Mouse (Mus musculus) cerebellum, adult 18-20 months (tissue): Measurements from ENCODE around the gene Tspan32.

Experiments used
- DNase-seq, 2 experiments: peaks; one replicate each; pipeline ENCODE4 v3.0.0; 2021

Gene Tspan32

DNA sequence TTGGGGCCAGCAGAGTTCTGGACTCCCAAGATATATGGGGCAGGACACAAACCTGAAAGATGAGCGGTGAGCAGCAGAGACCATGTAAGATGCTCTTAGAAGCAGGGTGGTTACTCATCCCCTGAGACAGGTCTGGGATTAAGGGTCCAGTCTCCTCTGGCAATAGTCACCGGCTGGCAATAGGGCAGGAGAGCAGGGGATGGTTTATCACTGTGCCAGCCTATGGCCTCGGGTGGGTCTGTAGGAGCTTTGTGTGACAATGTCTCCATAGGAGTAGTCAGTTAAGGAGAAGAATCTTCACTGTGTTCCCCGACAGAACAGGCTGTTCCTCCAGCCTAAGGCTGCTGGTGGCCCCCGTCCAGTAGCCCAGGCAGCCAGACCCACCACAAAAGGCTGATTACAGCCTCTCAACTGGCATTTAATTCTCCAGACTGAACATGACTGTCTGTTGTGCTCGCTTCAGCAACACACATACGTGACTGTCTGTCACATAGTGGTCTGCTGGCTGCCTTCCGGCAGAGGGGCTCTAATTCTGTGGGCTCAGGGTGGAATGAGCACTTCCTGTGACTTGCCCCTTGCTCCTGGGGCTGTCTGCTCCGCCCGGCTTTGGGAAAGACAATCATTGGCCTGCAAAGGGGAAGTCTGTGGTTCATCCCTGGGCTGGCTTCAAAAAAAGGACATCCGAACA lies 50.8 kb downstream of the Tspan32 start:
- DNase-seq = no peak

DNA sequence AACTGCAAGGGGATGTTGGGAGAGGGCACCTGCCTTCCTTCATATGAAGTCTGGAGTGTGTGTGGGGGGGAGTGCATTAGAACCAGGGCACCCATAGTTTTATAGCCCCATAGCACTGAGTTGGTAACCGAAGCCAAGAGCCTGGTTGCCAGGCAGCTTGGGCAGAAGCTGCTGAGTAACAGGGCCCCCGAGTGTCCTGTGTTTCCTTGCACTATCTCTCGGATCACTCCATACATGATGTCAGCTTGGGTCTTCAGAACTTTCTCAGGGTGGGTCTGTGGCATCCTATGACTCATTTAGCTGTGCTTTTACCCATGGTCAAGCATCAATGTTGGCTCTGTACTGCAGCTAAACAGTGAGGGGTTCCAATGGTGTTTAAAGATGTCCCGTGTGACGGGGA lies 52.2 kb downstream of the Tspan32 start:
- no peak for DNase-seq

DNA sequence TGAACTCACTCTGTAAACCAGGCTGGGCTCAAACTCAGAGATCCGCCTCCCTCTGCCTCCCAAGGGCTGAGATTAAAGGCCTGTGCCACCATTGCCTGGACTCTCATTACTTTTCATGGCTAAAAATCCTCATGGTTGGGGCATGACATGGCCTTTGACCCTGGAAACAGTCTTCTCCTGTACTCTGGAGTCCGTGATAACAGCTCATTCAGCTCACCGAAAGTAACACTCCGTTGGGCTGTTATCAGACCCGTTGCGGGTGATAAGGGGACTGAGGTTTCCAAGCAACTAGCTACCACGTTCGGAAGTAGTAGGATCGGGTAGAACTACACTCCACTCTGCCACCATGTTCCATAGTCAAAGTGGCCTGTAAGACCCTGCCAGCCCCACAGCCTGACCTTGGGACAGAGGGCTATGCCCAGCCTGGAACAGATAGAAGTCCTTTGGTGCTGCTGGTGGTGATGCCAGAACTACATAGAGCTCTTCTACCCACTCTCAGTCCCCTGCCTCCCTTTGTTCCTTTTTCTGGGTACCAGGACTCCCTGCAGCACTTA lies 52.9 kb downstream of the Tspan32 start:
- no peak for DNase-seq

DNA sequence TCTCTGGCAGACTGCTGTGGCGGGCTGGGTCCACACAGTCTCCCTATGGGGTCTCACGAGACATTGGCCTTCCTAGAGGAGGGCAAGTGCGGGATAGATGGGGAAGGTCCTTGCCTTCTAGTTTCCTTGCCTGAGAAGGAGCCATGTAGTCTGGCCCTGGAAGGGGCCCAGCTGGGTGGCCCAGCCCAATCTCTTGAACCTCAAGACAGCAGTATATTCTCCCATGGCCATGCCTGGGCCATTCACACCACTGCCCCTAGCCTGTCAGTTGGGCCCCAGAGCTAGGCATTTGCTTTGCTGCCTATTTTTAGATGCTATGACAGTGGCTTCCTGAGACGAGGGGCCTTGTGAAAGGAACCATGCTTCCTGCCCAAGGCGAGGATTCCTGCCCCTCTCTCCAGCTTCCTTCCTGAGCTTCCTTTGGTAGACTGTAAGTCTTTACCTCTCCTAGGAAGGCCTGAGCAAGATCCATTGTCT lies 53.4 kb downstream of the Tspan32 start:
- no peak for DNase-seq

DNA sequence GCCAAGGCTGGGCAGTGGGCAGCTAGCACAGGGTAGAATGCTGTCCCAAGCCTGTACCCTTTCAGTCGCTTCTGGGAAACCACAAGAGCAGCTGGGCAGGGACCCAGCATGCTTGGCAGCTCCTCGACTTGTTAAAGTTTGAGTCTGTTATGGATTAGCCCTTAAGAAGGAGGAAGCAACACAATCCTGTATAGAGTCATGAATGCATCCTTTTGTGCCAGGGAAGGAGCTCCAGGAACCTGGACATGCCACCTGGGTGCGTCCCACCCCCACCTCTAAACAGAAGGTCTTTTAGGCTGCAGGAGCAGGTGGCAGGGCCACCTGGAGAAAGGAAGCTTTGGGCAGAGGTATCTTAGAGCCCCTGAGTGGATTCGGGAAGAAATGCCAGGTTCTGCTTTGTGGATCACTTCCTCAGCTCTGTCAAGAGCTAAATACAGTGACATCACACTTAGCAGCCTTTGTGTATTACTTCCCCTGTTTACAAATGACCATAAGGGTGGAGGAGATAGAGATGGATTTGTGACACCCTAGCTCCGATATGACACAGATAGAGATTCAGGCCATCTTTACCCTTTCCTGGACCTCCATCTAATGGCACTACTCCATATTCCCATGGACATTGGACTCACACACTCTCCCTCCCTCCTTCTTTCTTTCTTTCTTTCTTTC lies 54.5 kb downstream of the Tspan32 start:
- peak; percentile 51 to 58 for DNase-seq

DNA sequence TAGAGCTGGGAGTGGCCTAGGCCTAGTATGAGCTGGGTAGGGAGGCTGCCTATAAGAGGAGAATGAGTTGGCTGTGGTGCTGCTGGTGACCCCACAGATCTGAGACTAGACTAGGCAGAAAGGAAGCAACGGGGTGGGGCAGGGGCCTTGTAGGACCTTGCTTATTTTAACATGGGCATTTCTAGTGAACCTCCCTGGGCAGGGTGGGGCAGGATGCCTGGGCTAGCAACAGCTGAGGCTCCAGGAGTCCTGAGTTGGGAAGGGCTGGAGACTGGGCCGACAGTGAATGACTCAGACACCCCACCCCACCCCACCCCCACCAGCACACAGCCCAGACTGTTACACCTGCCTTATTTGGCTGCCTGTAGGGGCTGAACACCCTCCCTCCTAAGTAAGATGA lies 57.9 kb downstream of the Tspan32 start:
- DNase-seq = no peak

DNA sequence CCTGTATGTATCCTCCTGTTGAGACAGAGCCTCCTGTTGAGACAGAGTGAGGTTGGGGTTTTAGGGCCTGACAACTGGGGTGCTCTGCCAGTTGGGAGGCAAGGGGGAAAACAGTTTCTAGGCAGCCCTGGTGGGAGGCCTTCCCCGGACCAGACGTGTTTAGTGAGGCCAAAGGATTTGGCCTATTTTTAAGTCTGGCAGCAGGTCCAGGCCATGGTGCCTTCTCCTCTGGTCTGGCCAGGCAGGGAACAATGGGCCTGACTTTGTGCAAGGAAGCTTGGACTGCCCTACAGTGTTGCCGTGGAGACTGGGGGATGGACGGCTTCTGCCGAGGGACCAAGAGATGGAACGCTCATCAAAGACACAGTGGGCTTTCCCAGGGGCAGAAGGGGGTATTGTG lies 59.4 kb downstream of the Tspan32 start:
- DNase-seq = peak in 1 of 2 experiments; percentile 40

DNA sequence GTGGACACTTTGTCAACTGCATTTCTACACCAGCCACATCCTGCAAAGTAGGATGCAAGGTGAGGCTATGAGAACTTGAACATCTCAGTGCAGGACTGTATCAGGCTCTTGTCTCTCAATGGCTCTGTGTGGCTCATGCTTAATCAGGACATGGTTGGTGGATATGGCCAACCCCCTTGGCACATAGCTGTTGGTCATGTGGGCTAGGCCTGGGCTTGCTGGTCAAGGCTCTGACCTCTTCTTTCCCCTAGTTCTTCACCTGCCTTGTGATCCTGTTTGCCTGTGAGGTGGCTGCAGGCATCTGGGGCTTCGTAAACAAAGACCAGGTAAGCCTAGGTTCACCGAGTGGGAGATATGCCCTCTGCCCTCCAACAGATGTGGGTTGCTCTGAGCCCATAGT lies 60.8 kb downstream of the Tspan32 start:
- no peak for DNase-seq

DNA sequence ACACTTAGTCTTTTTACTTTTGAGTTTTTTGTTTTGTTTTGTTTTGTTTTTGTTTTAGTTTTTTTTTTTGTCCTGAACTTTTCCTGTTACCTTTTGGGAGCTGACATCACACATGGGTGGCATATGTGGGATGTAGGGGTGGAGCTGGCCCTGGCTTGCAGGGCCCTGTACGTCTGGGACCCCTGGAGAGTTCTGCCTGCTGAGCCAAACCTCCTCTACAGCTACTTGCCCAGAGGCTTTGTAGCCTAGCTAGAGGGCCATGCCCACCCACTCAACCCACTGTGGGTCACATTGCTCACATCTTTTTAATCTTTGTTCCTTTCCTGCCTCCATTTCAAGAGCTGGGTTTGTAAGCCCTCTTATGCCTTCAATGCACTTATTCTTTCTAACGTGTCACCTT lies 62.6 kb downstream of the Tspan32 start:
- no peak for DNase-seq

DNA sequence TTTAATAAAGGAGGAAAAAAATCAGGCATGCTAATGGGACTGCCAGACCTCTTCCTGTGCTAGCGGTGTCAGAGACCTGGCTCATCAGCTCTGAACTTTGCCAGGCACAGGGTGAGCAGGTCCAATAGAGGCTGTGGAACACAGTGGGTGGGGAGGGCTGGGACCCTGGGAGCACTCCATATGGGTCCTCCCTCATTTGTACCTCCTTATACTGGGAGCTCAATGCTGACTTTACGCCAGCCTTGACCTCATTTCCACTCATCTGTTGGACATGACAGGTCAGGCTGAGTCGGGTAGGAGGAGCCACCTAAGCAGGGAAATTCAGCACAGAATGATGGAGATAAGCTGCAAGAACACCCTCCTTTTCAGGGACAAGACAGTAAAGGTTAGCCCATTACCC lies 63.1 kb downstream of the Tspan32 start:
- no peak for DNase-seq

DNA sequence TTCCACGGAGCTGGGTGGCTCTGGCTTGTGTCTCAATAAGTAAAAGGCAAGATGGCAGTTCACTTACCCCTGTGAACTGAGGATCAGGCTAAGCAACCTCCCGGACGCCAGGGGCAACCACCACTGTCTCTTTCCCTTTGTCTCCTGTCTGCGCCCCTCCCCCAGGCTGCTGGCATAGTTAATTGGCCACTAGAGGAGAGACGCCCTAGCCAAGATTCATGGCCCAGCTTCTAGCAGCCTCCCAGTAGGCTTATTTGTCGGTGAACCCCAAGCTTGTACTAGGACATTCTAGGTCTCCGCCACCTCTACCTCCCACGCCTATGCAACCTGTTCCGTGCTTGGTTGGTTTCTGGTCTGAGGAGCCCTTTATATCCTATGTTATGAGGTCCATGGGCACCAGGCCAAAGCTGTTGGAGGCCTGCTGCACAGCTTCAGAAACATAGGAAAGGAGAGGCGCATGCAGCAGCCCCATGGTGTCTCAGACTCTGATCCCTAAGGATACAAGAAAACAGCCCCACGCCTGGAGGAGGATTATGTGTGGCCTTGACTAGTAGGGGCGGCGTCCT lies 63.6 kb downstream of the Tspan32 start:
- DNase-seq = peak; percentile 61 to 75

DNA sequence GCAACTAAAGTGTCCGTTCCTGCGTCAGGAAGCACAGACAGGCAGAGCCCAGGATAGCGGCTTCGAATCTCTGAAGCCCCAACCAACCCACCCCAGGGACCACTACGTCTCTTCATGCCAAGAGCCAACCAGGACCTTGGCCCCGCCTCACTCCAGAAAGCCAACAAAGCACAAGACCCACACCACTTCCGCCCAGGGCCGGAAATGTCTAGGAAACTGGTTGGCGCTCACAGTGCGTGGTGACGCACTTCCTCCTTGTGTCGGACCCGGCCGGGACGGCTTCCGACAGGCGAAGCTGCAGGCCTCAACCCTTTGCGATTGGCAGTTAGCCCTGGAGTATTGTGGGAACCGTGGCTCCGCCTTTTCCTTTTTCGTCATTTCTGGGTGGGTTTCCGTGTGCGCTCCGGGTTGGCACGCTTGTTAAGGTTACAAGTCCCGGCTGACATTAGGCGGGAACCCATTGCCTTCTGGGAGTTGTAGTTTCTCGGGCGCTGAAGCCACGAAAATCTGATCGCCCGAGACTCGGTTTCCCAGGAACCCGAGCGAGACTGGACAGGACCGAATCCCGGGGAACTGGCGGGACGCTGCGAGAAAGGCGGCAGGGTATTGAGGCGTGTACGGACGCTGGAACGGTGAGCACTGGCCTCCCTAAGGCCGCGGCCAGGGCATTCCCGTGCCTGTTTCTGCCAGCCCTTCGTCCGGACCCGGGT lies 64.2 kb downstream of the Tspan32 start, which contains the start of gene Tssc4:
Gene Tssc4 (plus strand): TSS at position 368 of the 710 bp plus-strand sequence.
- peak; percentile 97 to 99 for DNase-seq
